Mouse (Mus musculus): ENCODE data around the gene Wrb.
A peak's percentile ranks its signal among the peaks of the same experiment; 100 is the strongest.

The Wrb gene

GRCm38 (mm10) chr16:96158511-96159080, 13.4 kb downstream of the Wrb start:
- DNase-seq (ENCODE audit: low spot score in 2 of 2): no peak

- peak in 1 of 2 experiments; percentile 19 for DNase-seq (ENCODE audit: low spot score in 2 of 2)
These were observed 14.0 kb downstream of the Wrb start for GRCm38 (mm10) chr16:96159091-96159731.

GRCm38 (mm10) chr16:96159794-96160346, 14.7 kb downstream of the Wrb start:
- DNase-seq (ENCODE audit: low spot score in 2 of 2): no peak

GRCm38 (mm10) chr16:96160927-96161326, 15.7 kb downstream of the Wrb start:
- DNase-seq (ENCODE audit: low spot score in 2 of 2): no peak

- no peak for DNase-seq (ENCODE audit: low spot score in 2 of 2)
These were observed 16.1 kb downstream of the Wrb start for GRCm38 (mm10) chr16:96161336-96161735.

GRCm38 (mm10) chr16:96165723-96166264, 20.6 kb downstream of the Wrb start:
- DNase-seq (ENCODE audit: low spot score in 2 of 2): no peak

GRCm38 (mm10) chr16:96168837-96169236, 23.6 kb downstream of the Wrb start:
- DNase-seq (ENCODE audit: low spot score in 2 of 2): no peak

- no peak for DNase-seq (ENCODE audit: low spot score in 2 of 2)
These were observed 28.4 kb downstream of the Wrb start for GRCm38 (mm10) chr16:96173648-96174047.

GRCm38 (mm10) chr16:96175399-96175798, 30.2 kb downstream of the Wrb start:
- DNase-seq (ENCODE audit: low spot score in 2 of 2): no peak

- no peak for DNase-seq (ENCODE audit: low spot score in 2 of 2)
These were observed 33.9 kb downstream of the Wrb start for GRCm38 (mm10) chr16:96179156-96179555.

- DNase-seq (ENCODE audit: low spot score in 2 of 2): no peak
These were observed 42.4 kb downstream of the Wrb start for GRCm38 (mm10) chr16:96187619-96188018.

GRCm38 (mm10) chr16:96191531-96192506, 46.6 kb downstream of the Wrb start, which contains the start of gene Lca5l:
Gene Lca5l, minus strand, starts transcription at chr16:96192271.
- DNase-seq (ENCODE audit: low spot score in 2 of 2): peak; percentile 99

- no peak for DNase-seq (ENCODE audit: low spot score in 2 of 2)
These were observed 54.9 kb downstream of the Wrb start, which contains the start of gene Sh3bgr for GRCm38 (mm10) chr16:96199913-96200701. Gene Sh3bgr, plus strand, starts transcription at chr16:96200450.

- DNase-seq (ENCODE audit: low spot score in 2 of 2): no peak
These were observed 55.5 kb downstream of the Wrb start for GRCm38 (mm10) chr16:96200702-96201028.

GRCm38 (mm10) chr16:96201485-96202232, 56.5 kb downstream of the Wrb start:
- no peak for DNase-seq (ENCODE audit: low spot score in 2 of 2)

Measured in frontal cortex, postnatal 25 days (tissue).